10 mouse cellular contexts compared by ENCODE assay signal in the genomic region with DNA sequence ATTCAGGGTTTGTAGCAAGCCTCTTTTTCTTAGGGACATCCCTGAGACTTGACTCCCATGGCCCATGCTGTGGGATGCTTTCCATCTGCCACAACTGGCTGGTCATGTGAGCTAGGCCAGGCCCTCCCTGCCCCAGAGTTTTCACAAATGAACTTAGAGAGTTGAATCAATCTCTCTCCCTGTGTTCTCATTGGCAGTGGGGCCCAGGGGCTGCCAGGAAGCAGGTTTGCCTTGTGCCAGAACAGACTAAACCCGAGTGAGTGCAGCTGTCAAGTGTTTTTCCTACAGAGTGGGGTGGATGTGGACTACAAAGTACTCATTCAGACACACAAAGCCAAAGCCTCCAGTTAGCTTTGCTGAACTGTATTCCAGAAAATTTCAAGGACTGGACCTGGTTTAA. TPM values are rescaled to one million over a fixed set of nuclear protein-coding genes. Genes with fewer than 3 reads are reported as not detected.
DNase-seq lines count a peak whose midpoint lies in the region; ATAC-seq and TF ChIP-seq lines count a peak whose summit lies in the region.
"Had no signal": no experiment of that assay in that cellular context is flagged by ENCODE, and none has a peak within 500 bp of the region (broad histone marks: within the 10 kb centered on the region; RNA-seq: fewer than 3 reads in every experiment).

No protein-coding gene starts in this region.

- no peak overlapping the region for H3K4me2 ChIP-seq in midbrain, postnatal 0 days (ENCODE audit: low read depth, low read length, poor library complexity, severe bottlenecking)
- H3K4me2 ChIP-seq in midbrain, embryonic 16.5 days (ENCODE audit: low read length), result no peak overlapping the region
- no peak overlapping the region for H3K4me2 ChIP-seq in myocyte (ENCODE audit: low read depth)
- H3K4me2 ChIP-seq in hindbrain, embryonic 14.5 days (replicated peaks), result no peak overlapping the region
- H3K4me2 ChIP-seq: midbrain, embryonic 12.5 days had no signal

- TF ChIP-seq POLR2A in myocyte (IDR thresholded peaks at IDR 0.05; ENCODE audit: insufficient read length, low read depth), result no peak

- no peak for ATAC-seq in midbrain, postnatal 0 days (ENCODE audit: low FRiP score)
- no peak for ATAC-seq in midbrain, embryonic 16.5 days
- ATAC-seq in hindbrain, embryonic 14.5 days (ENCODE audit: low FRiP score), result no peak

- H3K27ac ChIP-seq in midbrain, postnatal 0 days (ENCODE audit: low read depth, low read length), result no peak overlapping the region
- no peak overlapping the region for H3K27ac ChIP-seq in midbrain, embryonic 16.5 days (ENCODE audit: low read length)
- no peak overlapping the region for H3K27ac ChIP-seq in hindbrain, embryonic 14.5 days
- H3K27ac ChIP-seq: midbrain, embryonic 12.5 days had no signal

- no peaks in the 10 kb centered on the region for H3K79me2 ChIP-seq in myocyte (ENCODE audit: control insufficient read depth, insufficient read depth)

- H3K4me3 ChIP-seq in midbrain, postnatal 0 days (ENCODE audit: low read depth, low read length), result no peak overlapping the region
- no peak overlapping the region for H3K4me3 ChIP-seq in midbrain, embryonic 16.5 days (ENCODE audit: low read depth, low read length)
- H3K4me3 ChIP-seq in myocyte, result no peak overlapping the region
- no peak overlapping the region for H3K4me3 ChIP-seq in hindbrain, embryonic 14.5 days (replicated peaks; ENCODE audit: low read length)
- H3K4me3 ChIP-seq: midbrain, embryonic 12.5 days had no signal

- H3K27me3 ChIP-seq in midbrain, postnatal 0 days (ENCODE audit: insufficient read depth, low read length), result no peaks in the 10 kb centered on the region
- H3K27me3 ChIP-seq in midbrain, embryonic 16.5 days (ENCODE audit: control insufficient read depth, insufficient read depth, low read depth, low read length), result no peaks in the 10 kb centered on the region
- no peaks in the 10 kb centered on the region for H3K27me3 ChIP-seq in myocyte (ENCODE audit: control insufficient read depth, insufficient read depth, insufficient read length)
- no peaks in the 10 kb centered on the region for H3K27me3 ChIP-seq in hindbrain, embryonic 14.5 days (ENCODE audit: control insufficient read depth, insufficient read depth, low read length)
- H3K27me3 ChIP-seq: midbrain, embryonic 12.5 days had no signal

- no peaks in the 10 kb centered on the region for H3K9me3 ChIP-seq in midbrain, postnatal 0 days (ENCODE audit: low read length)
- H3K9me3 ChIP-seq in midbrain, embryonic 16.5 days (replicated peaks; ENCODE audit: control insufficient read depth, low read length, poor library complexity, severe bottlenecking), result no peaks in the 10 kb centered on the region
- no peaks in the 10 kb centered on the region for H3K9me3 ChIP-seq in hindbrain, embryonic 14.5 days (ENCODE audit: control insufficient read depth, low read length)
- H3K9me3 ChIP-seq: midbrain, embryonic 12.5 days had no signal

- no peak for TF ChIP-seq CTCF in midbrain, postnatal 0 days (IDR thresholded peaks at IDR 0.05)

- DNase-seq in midbrain, postnatal 0 days (ENCODE audit: low spot score), result peak; percentile 40
- DNase-seq in heart, adult 9 months (ENCODE audit: low spot score in 2 of 2), result peak; percentile 58 to 75
- DNase-seq in kidney, postnatal 4 days, result peak; percentile 61 to 76
- DNase-seq in cerebellum, adult 11 months, result no peak
- DNase-seq in cerebellum, adult 8-10 months, result no peak
- DNase-seq in hindbrain, embryonic 14.5 days (ENCODE audit: low spot score), result no peak

- no peaks in the 10 kb centered on the region for H3K4me1 ChIP-seq in midbrain, postnatal 0 days (ENCODE audit: insufficient read depth, low read length)
- H3K4me1 ChIP-seq in midbrain, embryonic 16.5 days (ENCODE audit: control insufficient read depth, insufficient read depth, low read length), result no peaks in the 10 kb centered on the region
- no peaks in the 10 kb centered on the region for H3K4me1 ChIP-seq in hindbrain, embryonic 14.5 days (replicated peaks; ENCODE audit: control insufficient read depth, insufficient read depth, low read length)
- H3K4me1 ChIP-seq: midbrain, embryonic 12.5 days had no signal

- H3K9ac ChIP-seq in midbrain, postnatal 0 days (replicated peaks; ENCODE audit: low read length, poor library complexity, severe bottlenecking), result no peak overlapping the region
- H3K9ac ChIP-seq in midbrain, embryonic 16.5 days (ENCODE audit: low read depth, low read length), result no peak overlapping the region
- no peak overlapping the region for H3K9ac ChIP-seq in hindbrain, embryonic 14.5 days
- H3K9ac ChIP-seq: midbrain, embryonic 12.5 days had no signal

- H3ac ChIP-seq in myocyte (ENCODE audit: control insufficient read depth, insufficient read length), result no peak overlapping the region

- no peaks in the 10 kb centered on the region for H3K36me3 ChIP-seq in midbrain, postnatal 0 days (ENCODE audit: insufficient read depth, low read length)
- no peaks in the 10 kb centered on the region for H3K36me3 ChIP-seq in midbrain, embryonic 16.5 days (ENCODE audit: control insufficient read depth, insufficient read depth, low read length)
- no peaks in the 10 kb centered on the region for H3K36me3 ChIP-seq in myocyte (ENCODE audit: control insufficient read depth, insufficient read depth)
- H3K36me3 ChIP-seq in hindbrain, embryonic 14.5 days (replicated peaks; ENCODE audit: control insufficient read depth, insufficient read depth), result no peaks in the 10 kb centered on the region
- H3K36me3 ChIP-seq: midbrain, embryonic 12.5 days had no signal

- WGBS in midbrain, postnatal 0 days, result 32% methylated on average over 1 of the region's 1 CpGs
- 31% methylated on average over 1 of the region's 1 CpGs for WGBS in midbrain, embryonic 16.5 days
- 30% methylated on average over 1 of the region's 1 CpGs for WGBS in hindbrain, embryonic 14.5 days

TF ChIP-seq in myocyte, 11 proteins besides CTCF, POLR2A, EP300 and RAD21:
- peak; percentile 7 for TF ChIP-seq USF1 (IDR thresholded peaks at IDR 0.05; ENCODE audit: low read depth)
- TF ChIP-seq CEBPB (IDR thresholded peaks at IDR 0.05; ENCODE audit: insufficient read depth, poor library complexity, severe bottlenecking), result no peak

RNA-seq across cellular contexts. Expression of a gene that starts 12.7 kb away (rescaled TPM):
- 230 and 291 TPM in 2 replicates for total RNA-seq in midbrain, postnatal 0 days (2014; rRNA removed)
- polyA plus RNA-seq in midbrain, postnatal 0 days (2015; fragmentation: Nextera tagmentation; extraction: Ambion mirVana), result 227 and 257 TPM in 2 replicates
- polyA plus RNA-seq in midbrain, embryonic 16.5 days (2015; fragmentation: Nextera tagmentation; extraction: Ambion mirVana), result 499 and 559 TPM in 2 replicates
- polyA plus RNA-seq in myocyte (2012; fragmentation: generic; extraction: Trizol), result 35.1 TPM
- polyA plus RNA-seq in hindbrain, embryonic 14.5 days (2014; fragmentation: Nextera tagmentation; extraction: Ambion mirVana), result 583 and 597 TPM in 2 replicates

RNA-seq across cellular contexts. Expression of a gene that starts 29.5 kb away (rescaled TPM):
- total RNA-seq in midbrain, postnatal 0 days (2014; rRNA removed), result not detected in 2 replicates
- 0.22 TPM in 1 of 2 replicates, not detected in the other for polyA plus RNA-seq in midbrain, postnatal 0 days (2015; fragmentation: Nextera tagmentation; extraction: Ambion mirVana)
- not detected in 2 replicates for polyA plus RNA-seq in midbrain, embryonic 16.5 days (2015; fragmentation: Nextera tagmentation; extraction: Ambion mirVana)
- not detected for polyA plus RNA-seq in myocyte (2012; fragmentation: generic; extraction: Trizol)
- polyA plus RNA-seq in hindbrain, embryonic 14.5 days (2014; fragmentation: Nextera tagmentation; extraction: Ambion mirVana), result not detected in 2 replicates
- total RNA-seq: gastrocnemius, postnatal 4 days had no signal
- polyA plus RNA-seq: midbrain, embryonic 12.5 days had no signal

Comparison
In these comparisons a context has a peak if more than half of its experiments do, and no peak if none do; other contexts are left out.
1. DNase-seq: peak in midbrain, postnatal 0 days (single experiment), heart, adult 9 months (2 of 2) and kidney, postnatal 4 days (2 of 2); none in cerebellum, adult 11 months (single experiment), cerebellum, adult 8-10 months (single experiment) and hindbrain, embryonic 14.5 days (single experiment).